Mouse (Mus musculus): ENCODE results near the gene Cntnap2.

The Cntnap2 gene

DNA sequence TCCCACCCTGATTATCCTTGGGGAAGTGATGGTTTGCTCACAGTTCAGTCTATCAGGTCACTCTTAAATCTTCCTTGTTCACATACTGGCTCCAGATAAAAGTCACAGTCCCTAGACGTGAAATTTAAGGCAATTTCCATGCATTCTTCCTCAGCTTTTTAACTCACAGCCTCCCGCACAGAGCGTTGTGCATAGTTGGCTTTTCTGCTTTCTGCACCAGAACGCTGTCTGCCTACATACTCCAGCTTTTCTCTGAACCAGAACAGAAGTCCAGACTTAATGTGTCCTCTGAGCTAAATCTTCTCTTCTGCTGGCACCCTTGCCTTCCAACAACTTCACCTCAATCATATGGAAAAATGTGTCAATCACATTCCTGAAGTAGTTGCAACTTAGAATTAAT, 1616.5 kb downstream of the Cntnap2 start:
- DNase-seq (ENCODE audit: low spot score): no peak

DNA sequence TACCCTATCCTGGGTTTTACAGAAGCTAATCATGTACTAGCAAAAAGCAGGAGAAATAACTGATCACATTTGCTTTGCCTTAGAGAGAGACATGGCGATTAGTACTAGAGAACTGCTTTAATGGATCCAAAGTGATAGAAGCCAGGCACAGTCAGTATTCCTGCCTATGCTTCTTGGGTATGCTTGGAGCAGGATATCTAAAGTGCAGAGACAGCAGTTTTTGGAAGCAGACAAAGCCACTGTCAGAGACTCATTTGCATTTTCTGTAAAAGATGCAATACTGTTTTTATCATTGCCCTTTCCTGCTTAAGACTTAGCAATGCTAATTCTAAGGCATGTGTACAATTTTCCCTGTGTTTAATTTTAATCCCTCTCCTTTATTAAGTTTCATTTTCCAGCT, 1637.0 kb downstream of the Cntnap2 start:
- no peak for DNase-seq (ENCODE audit: low spot score)

DNA sequence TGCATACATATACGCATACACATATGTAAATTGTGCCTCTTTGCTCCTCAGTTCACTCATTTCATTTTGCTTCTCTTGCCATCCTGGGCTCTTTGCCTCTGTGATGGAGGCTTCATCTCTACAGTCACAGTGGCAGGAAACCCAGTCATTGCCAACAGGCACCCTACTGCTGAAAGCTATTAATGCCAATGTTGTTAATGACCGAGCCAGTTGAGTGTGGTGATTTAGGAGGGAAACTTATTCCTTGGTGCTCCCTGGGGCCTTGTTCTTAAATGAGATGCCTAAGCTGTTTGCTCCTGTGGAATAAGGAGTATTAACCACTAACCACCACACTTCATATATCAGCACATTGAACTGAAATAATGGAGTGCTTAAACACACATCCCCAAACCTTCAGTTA, 1640.2 kb downstream of the Cntnap2 start:
- no peak for DNase-seq (ENCODE audit: low spot score)

DNA sequence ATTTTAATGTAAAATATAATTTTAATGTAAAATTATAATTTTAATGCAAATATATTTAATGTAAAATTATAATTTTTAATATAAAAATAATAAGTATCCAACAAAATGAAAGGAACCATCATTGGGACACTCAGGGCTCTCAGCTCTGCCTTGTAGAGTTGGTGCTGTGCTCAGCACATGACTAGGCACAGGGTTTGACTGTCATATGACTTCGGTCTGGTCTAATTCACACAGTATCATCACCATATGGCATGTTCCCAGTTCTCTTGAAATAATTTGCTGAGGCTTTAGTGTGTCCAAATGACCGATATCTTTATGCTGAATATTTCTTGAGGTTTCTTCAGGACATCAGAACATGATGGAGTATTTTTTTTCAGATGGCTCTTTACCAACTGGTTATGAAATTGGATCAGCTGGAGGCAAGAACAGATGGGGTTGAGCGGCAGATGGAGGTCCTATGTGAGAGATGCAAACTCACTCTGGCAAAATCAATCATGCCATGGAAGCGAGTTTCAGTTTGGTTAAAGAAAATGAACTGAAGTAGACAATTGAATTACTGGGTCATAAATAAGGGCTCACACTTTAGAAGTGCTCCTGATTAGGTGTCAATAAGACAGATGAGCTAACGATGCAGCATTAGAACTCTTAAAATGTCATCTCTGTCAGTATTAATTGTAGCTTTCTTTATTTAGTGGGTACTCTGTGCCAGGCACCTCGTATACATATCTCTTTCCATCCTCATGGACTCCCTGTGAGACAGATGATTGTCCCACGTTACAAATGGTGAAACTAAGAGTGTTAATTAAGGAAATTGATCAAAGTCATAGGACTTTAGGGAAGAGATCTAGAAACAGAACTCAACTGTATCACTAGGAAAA, 1645.4 kb downstream of the Cntnap2 start:
- DNase-seq (ENCODE audit: low spot score): peak; percentile 68

DNA sequence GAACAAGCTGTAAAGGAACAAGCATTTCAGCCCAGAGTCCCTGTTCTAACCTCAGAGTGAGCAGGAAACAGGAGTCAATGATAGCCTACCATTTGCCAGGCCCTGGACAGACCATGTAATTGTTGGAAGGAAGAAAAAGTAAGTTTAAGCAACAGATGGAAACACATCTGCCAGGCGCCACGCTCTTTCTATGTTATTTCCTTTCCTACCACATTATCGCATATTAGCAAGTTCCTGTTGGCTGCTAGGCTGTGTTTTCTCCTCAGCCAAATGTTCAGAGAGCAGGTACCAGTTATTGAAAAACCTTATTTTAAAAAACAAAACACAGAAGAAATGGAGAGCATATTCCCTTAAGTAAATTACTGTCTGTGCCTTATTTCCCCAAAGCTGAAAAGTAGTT, 1646.8 kb downstream of the Cntnap2 start:
- peak; percentile 38 for DNase-seq (ENCODE audit: low spot score)

DNA sequence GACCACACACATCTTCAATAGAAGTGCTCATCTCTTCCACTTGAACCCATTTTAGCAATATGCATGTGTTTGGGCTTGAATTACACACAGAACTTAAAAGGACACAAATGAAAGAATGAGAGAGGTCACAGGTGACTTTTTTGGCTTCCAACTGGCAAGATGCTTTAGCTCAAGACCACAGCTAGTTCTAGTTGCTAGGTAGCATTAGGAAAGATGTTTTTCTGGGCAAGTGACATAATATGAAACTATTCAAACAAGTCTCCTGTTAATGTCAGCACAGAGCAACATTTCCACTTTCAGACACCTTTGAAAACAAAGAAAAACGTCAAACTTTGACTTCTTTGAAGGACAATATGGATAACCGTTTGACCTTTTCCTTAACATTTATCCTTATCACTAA, 1657.4 kb downstream of the Cntnap2 start:
- DNase-seq (ENCODE audit: low spot score): no peak

DNA sequence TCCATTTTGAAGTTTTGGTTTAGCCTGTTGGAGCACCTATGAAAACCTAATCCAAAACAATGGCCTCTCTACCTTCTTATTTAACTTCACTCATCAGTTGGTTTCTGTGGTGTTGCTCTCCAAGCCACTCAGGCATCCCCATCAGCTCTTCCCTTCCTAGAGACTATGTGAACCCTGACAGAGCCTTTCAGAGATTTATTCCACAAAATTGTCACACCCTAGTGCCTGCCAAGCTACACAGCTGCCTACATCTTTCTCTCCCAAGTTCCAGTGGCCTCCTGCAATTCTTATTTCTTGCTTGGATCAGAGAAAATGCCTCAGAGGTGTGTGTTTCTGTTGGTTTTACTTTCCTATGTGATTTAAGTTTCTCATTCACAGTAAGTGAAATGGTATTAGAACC, 1674.6 kb downstream of the Cntnap2 start:
- DNase-seq (ENCODE audit: low spot score): no peak

DNA sequence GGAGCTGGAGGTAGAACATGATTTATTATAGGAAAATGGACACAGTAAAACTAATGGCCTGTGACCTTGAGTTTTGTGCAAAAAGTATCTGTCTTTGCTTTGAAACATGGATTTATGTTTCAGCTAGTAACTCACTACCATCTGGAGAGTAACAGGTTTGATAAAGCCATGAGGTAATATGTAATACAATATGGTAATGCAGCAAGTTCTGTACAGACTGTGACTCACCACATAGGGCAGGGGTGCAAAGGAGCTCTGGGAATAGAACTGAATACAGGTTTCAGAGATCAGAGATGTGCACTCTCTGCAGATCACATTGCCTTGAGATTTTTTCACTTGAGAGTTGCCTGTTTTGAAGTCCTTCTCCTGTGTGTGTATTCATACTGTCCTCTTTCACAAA, 1689.3 kb downstream of the Cntnap2 start:
- no peak for DNase-seq (ENCODE audit: low spot score)

DNA sequence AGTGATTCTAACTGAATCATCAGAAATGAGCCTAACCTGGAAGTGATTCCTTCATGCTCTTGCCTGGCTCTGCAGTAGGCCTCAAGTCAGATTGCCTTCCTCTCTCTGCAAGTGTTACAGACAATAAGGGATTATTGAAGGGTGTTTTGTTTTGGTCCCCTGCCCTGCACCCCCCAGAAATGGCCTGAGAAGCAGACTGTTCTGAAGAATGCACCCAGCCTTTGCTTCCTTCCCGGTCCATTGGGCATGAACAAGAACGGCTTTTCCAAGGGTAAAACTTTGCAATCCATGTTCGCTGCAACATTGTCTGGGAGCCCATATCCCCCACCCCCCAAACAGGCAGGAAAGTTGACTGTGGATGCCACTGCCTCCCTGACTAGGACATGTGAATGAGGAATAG, 1704.3 kb downstream of the Cntnap2 start:
- no peak for DNase-seq (ENCODE audit: low spot score)

DNA sequence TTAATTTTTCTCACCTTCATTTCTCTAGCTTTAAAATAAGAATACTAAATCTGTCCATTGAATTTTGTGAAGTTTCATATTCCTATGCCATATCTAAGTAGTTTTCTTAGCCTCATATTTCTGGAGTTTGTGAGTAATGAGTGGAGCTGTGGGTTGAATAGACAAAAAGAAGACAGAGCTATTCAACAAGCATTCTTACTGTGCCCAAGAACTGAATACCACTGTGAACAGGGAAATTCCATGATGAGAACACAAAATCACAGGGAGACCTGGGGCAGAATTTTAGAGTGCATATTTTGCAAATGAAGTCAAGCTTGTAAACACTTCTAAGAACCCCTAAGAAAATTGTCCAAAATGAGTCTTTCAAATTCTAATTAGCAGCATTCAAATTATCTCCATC, 1715.4 kb downstream of the Cntnap2 start:
- no peak for DNase-seq (ENCODE audit: low spot score)

DNA sequence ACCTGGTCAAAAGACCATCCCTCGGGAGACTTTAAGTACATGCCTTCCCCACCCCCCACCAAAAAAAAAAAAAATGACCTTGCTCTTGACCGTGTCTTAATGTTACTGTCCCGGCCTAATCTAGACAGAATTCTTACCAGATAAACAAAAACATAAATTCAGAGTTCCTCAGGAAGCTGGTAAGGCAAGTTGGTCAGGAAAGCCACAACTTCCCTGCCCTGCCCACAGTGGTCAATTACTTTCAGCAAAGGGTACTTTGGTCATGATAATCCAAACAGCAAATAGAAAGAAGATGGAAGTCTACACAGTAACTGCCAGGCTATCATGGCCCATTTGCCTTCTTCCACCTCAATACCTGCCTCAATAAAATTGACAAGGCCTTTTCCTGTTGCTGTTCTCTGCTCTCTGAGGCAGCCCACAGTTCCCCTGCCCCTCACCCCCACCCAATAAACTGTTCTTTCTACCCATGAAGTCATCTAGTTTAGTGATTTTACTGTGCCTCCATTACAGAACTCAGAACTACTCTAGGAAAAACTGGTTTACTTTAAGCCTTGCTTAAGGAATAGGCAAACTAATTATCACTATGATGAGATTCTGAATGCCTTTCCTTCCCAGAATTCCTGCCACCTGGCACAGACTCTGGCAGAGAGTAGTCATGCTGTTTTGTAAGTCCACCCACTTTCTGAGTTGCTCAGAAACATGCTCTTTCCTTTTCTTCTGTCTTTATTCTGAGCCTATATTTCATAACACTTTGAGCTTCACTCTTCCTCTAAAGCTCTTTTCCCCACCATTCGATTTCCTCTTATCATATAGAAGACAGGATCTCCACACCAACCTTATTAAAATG, 1743.3 kb downstream of the Cntnap2 start:
- peak; percentile 20 for DNase-seq (ENCODE audit: low spot score)

DNA sequence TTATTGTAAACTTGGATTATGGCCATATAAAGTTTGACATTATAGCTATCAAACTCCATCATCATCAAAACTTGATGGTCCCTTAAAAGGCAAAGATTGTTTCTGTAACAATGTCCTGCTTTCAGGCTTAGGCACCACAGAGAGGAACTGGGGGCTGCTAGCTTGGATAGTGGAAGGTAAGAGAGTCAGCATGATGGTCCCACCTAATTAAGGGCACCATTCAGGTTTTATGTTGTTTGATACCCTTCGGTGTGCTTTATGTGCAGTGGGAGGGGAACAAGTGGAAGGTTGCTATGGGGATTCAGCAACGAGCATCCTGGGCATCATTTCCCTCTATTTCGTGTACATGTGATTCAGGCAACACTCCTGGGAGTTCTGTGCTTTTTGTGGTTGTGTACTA, 1797.5 kb downstream of the Cntnap2 start:
- no peak for DNase-seq (ENCODE audit: low spot score)

DNA sequence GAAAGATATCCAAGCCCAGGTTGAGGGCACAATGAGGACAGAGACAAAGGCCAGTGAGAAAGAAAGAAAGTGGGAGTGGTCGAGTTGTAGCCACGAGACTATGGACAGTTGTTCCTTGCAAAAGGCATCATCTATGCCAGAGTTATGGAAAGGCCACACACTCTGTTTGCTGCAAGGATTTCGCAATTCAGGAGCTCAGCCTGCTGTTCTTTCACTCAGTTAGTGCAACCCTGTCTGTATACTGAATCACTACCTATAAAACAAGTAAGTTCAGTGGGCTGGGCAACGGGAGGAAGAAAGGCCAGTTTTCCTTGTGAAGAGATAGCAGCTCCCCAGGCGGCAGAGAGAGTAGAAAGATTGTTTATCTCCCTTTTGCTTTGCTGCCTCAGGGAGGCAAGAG, 1801.9 kb downstream of the Cntnap2 start:
- DNase-seq (ENCODE audit: low spot score): no peak

DNA sequence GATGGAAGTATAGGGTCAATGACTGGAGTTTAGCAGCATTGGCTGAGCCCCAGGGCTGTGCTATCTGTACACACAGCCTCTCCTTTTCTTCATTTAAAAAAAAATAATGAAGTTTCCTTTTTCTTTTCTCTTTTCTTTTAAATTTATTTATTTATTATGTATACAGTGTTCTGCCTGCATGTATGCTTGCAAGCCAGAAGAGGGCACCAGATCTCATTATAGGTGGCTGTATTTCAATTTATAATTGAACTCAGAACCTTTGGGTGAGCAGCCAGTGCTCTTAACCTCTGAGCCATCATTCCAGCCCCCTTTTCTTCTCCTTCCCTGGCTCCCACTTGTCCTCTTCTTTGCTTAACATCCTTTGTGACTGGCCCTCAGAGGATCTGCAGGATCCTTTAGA, 1807.2 kb downstream of the Cntnap2 start:
- no peak for DNase-seq (ENCODE audit: low spot score)

DNA sequence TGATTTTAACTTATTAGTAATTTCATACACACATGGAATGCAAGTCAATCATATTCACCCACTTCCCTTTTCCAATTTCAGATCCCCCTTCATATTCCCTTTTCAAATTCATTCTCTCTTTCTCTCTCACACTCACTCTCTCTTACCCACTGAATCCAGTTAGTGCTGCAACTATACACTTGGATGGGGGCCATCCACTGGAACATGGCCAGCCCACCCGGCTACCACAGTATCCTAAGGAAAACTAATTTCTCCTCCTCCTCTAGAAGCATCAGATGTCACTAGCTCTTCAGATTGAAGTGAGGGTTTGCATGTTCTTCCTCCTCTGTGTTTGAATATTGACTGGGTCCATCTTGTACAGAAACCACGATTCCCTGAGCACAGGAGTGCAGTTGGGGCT, 1827.1 kb downstream of the Cntnap2 start:
- no peak for DNase-seq (ENCODE audit: low spot score)

DNA sequence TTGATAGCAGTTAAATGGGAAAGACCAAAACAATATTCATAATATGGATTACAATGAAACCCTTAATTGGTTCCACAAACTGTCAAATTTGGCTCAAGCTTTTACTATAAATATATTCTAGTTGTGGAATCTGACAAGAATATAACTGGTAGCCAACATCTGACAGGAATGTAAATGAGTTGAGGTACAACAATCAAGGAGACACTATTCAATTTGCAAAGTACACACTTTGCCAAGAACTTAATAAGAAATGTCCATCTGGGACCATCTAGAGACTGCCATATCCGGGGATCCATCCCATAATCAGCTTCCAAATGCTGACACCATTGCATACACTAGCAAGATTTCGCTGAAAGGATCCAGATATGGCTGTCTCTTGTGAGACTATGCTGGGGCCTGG, 1850.0 kb downstream of the Cntnap2 start:
- no peak for DNase-seq (ENCODE audit: low spot score)

DNA sequence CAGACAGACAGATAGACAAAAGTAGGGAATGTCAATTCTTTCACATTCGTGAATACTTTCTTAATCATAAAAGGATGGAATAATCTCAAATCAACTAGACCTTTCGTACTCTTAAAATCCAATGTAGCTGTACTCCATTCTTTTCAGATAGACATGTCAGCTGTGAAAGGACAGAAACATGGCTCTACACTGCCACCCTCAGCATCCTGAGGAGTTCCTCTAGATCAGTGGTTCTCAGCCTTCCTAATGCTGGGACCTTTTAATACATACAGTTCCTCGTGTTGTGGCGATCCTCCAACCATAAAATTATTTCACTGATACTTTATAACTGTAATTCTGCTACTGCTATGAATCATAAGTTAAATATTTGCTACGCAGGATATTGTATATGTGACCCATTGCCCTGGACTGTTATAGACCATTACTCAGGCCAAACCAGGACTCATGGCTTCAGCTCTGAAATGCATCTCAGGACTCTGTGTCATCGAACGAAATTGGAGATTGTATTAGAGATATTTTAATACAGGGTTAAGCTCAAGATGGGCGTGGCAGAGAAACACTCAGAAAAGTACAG, 1859.6 kb downstream of the Cntnap2 start:
- DNase-seq (ENCODE audit: low spot score): no peak

DNA sequence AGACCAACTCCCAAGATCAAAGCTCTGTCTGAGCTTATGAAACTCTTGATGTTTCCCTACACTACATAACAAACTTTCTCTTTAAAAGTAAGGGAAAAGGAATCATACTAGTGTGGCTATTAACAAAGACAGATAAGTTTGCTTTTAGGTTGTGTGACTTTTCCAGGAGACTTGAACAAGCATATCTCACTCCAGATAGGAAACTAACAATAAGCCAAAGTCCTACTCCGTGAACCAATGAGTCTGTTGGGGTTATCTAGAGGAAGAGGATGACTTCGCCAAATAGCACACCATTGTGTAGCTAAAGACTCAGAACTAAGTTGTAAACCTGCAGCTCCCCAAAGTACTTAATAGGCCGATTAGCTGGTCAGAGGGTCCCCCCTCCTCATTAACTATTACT, 1860.8 kb downstream of the Cntnap2 start:
- no peak for DNase-seq (ENCODE audit: low spot score)

DNA sequence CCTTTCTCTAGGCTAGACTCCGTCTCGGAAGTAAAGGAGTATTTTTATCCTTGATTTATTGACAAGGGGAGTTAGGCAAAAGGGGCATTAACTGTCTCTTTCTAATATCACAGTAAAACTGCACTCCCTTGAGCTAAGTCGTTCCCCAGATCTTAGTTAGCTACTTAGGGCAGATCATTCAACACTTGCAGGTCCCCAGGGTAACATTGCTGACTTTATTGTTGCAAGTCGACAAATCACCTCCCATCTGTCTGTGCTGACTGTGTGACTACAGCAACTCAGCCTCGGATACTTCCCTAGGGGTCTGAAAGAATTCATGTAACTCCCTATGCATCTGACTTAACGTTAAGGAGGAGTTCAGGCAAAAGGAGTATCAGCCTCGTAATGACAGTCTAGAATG, 1865.6 kb downstream of the Cntnap2 start:
- DNase-seq (ENCODE audit: low spot score): no peak

DNA sequence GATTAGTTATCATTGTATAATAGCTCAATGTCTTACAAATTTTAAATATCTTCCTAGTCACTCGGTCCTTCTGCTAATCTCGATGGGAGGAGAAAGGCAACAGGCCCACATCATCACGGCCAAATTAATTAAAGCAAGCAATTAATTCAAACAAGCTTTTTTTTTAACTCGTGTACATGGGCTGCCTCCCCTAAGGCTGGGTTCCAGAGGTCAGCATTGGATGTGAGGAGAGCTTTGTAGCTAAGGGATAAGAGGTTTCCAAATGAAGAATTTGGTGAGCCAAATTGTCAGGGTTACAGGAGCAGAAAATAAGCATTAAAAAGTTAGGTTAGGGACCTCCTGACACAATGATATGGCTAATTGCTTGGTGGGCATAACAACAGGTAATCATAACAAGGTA, 1886.5 kb downstream of the Cntnap2 start:
- DNase-seq (ENCODE audit: low spot score): no peak

DNA sequence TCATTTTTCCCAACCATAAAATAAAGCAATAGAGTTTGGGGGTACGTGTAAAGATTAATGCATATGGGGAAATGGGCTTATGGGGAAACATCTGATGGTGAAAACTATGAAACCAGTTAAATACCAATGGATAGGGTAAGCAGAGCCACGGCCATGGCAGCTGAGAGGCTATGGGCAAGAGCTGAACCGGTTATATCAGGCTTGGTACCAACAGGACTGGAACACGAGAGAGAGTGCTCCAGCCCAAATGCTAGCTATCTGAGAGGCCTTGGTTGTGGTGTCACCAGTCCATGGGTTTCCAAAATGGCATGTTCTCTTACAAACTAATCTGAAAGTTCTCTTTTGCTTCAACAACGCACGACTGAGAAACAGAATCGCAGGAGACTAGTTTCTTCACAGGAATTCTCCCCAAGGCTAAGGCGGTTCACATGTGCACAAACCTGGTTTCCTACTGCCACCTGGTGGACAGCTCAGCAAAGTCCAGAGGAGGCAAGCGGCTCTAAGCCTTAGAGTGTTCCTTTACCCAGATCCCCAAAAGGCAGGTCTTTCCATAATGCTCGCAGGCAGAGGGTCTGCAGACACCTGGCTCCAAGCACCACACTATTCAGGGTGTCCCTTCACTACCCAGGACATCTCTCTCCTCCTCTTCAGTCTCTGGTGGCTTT, 1902.0 kb downstream of the Cntnap2 start:
- DNase-seq (ENCODE audit: low spot score): peak; percentile 75

DNA sequence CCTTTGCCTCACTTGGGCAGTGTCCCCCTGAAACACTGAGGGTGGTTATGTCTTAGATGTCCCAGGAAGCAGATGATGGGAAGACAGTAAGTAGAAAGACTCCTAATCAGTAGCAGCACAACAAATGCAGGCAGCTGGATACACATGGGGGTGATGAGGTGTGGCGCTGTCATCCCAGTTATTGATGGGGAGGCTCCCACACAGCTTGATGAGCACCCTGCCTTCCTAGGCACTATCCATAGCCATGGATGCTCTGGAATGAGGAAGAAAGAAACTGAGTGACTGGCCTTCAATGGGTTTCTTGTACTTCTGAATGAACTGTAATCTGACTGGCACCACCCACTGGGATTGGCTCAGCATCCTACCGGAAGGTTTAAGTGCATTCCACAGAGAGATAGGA, 1904.1 kb downstream of the Cntnap2 start:
- DNase-seq (ENCODE audit: low spot score): no peak
